Mouse (Mus musculus): ENCODE measurements at regions not wholly inside any gene's neighbourhood (a gene's known extent, or its start where the extent isn't known, plus 50 kb on each side); places are given as distances from the start of the nearest gene placed in this dataset.

GRCm38 (mm10) chr10:111080322-111080721, 70.4 kb upstream of the Zdhhc17 start:
- TF ChIP-seq POLR2A (IDR thresholded peaks at IDR 0.05; ENCODE audit: extremely low read depth, insufficient read depth, low read length), result no peak
- no peak for TF ChIP-seq CTCF (IDR thresholded peaks at IDR 0.05; ENCODE audit: extremely low read depth, insufficient read depth, low read length)
